Mouse (Mus musculus) MEL (cell line): Measurements from ENCODE around the gene Sbk2. TPM values are rescaled to one million over a fixed set of nuclear protein-coding genes. Genes with fewer than 3 reads are reported as not detected.

Source experiments
- DNase-seq: peaks from one replicate; pipeline ENCODE4 v3.0.0; 2011; ENCODE audit warnings: low read depth, low spot score
- H3K27ac ChIP-seq: 2 replicates; pipeline ENCODE4 v1.5.1; 2012; ENCODE audit warnings: low read depth, mild to moderate bottlenecking, control low read depth, low read length, moderate library complexity; ENCODE audit not compliant: control insufficient read depth
- H3K27me3 ChIP-seq, 2 experiments: fragments of 150-350 bp in 1 of 2; sonication (generic) in 1 of 2; 2 replicates each; pipeline ENCODE4 v1.6.1; 2012; ENCODE audit warnings: low read length in 2 of 2, mild to moderate bottlenecking in 2 of 2, improper control_type of control experiment in 1 of 2, moderate library complexity in 1 of 2; ENCODE audit not compliant: insufficient read depth in 2 of 2, control insufficient read depth in 1 of 2
- H3K36me3 ChIP-seq, 2 experiments: 2 replicates each; pipeline ENCODE4 v1.6.1; 2012 to 2014; ENCODE audit warnings: low read length in 2 of 2, improper control_type of control experiment in 1 of 2, inconsistent platforms in 1 of 2, mild to moderate bottlenecking in 1 of 2; ENCODE audit not compliant: insufficient read depth in 2 of 2, control insufficient read depth in 1 of 2
- H3K4me1 ChIP-seq, 2 experiments: fragments of 150-350 bp in 1 of 2; sonication (generic) in 1 of 2; 2 replicates each; pipeline ENCODE4 v1.6.1; 2012; ENCODE audit warnings: low read length in 2 of 2, improper control_type of control experiment in 1 of 2, mild to moderate bottlenecking in 1 of 2; ENCODE audit not compliant: insufficient read depth in 2 of 2, control insufficient read depth in 1 of 2
- H3K4me3 ChIP-seq, 2 experiments: fragments of 150-350 bp in 1 of 2; sonication (generic) in 1 of 2; 2 replicates each; pipeline ENCODE4 v1.5.1; 2012; ENCODE audit warnings: low read depth in 2 of 2, low read length in 2 of 2, mild to moderate bottlenecking in 2 of 2, moderate library complexity in 2 of 2, control low read depth in 1 of 2, improper control_type of control experiment in 1 of 2; ENCODE audit not compliant: control insufficient read depth in 1 of 2, insufficient read depth in 1 of 2
- H3K79me2 ChIP-seq: 2 replicates; pipeline ENCODE4 v1.6.1; 2012; ENCODE audit warnings: mild to moderate bottlenecking, low read length, moderate library complexity; ENCODE audit not compliant: control insufficient read depth, poor library complexity, insufficient read depth
- H3K9ac ChIP-seq: 2 replicates; pipeline ENCODE4 v1.6.1; 2012; ENCODE audit warnings: low read depth, mild to moderate bottlenecking, control low read depth, low read length, moderate library complexity; ENCODE audit not compliant: control insufficient read depth, poor library complexity, severe bottlenecking
- H3K9me3 ChIP-seq: fragments of 150-350 bp; sonication (generic); replicated peaks from 2 replicates; pipeline ENCODE4 v1.6.1; 2012; ENCODE audit warnings: mild to moderate bottlenecking, low read length, improper control_type of control experiment, moderate library complexity; ENCODE audit not compliant: insufficient read depth
- BHLHE40 ChIP-seq: IDR thresholded peaks from 2 replicates; pipeline ENCODE4 v1.6.1; 2012; ENCODE audit warnings: low read depth, mild to moderate bottlenecking, inconsistent platforms, low read length, improper control_type of control experiment, borderline replicate concordance
- CHD2 ChIP-seq: IDR thresholded peaks from 2 replicates; pipeline ENCODE4 v1.6.1; 2011; ENCODE audit warnings: low read length, improper control_type of control experiment
- CTCF ChIP-seq, 3 experiments: IDR thresholded peaks in 2 of 3; conservative IDR thresholded peaks in 1 of 3; 2 replicates each; pipeline ENCODE4 v1.5.1; 2011 to 2012; ENCODE audit warnings: low read length in 3 of 3, low read depth in 2 of 3, mild to moderate bottlenecking in 2 of 3, improper control_type of control experiment in 1 of 3, inconsistent platforms in 1 of 3, mixed read lengths in 1 of 3, moderate library complexity in 1 of 3; ENCODE audit not compliant: control insufficient read depth in 1 of 3, insufficient read depth in 1 of 3, poor library complexity in 1 of 3, severe bottlenecking in 1 of 3
- E2F4 ChIP-seq: IDR thresholded peaks from 2 replicates; pipeline ENCODE4 v1.6.1; 2011; ENCODE audit warnings: low read depth, low read length, improper control_type of control experiment, borderline replicate concordance
- ELF1 ChIP-seq: IDR thresholded peaks from 2 replicates; pipeline ENCODE4 v1.6.1; 2014; ENCODE audit warnings: low read depth, mild to moderate bottlenecking, inconsistent platforms, low read length, improper control_type of control experiment, moderate library complexity
- EP300 ChIP-seq, 2 experiments: IDR thresholded peaks; 2 replicates each; pipeline ENCODE4 v1.6.1; 2011; ENCODE audit warnings: improper control_type of control experiment in 2 of 2, low read length in 2 of 2, low read depth in 1 of 2, mild to moderate bottlenecking in 1 of 2
- GABPA ChIP-seq: IDR thresholded peaks from 2 replicates; pipeline ENCODE4 v1.6.1; 2012; ENCODE audit warnings: low read depth, mild to moderate bottlenecking, inconsistent platforms, low read length, improper control_type of control experiment, moderate library complexity
- GATA1 ChIP-seq: IDR thresholded peaks from 2 replicates; pipeline ENCODE4 v1.6.1; 2011; ENCODE audit warnings: low read depth, low read length, improper control_type of control experiment
- JUND ChIP-seq: IDR thresholded peaks from 2 replicates; pipeline ENCODE4 v1.6.1; 2011; ENCODE audit warnings: low read depth, mild to moderate bottlenecking, improper control_type of control experiment, low read length
- MAFK ChIP-seq: IDR thresholded peaks from 2 replicates; pipeline ENCODE4 v1.6.1; 2011; ENCODE audit warnings: low read depth, mild to moderate bottlenecking, low read length, improper control_type of control experiment, borderline replicate concordance
- MAX ChIP-seq: IDR thresholded peaks from 2 replicates; pipeline ENCODE4 v1.6.1; 2011; ENCODE audit warnings: low read length, improper control_type of control experiment
- MYC ChIP-seq: IDR thresholded peaks from 2 replicates; pipeline ENCODE4 v1.6.1; 2011; ENCODE audit warnings: low read depth, mild to moderate bottlenecking, low read length, improper control_type of control experiment, moderate library complexity
- NELFE ChIP-seq: IDR thresholded peaks from 2 replicates; pipeline ENCODE4 v1.6.1; 2011; ENCODE audit warnings: low read depth, low read length, improper control_type of control experiment
- POLR2AphosphoS5 ChIP-seq: IDR thresholded peaks from 2 replicates; pipeline ENCODE4 v1.6.1; 2012; ENCODE audit warnings: low read depth, borderline replicate concordance, mild to moderate bottlenecking, inconsistent platforms, low read length, moderate library complexity, mixed read lengths
- RAD21 ChIP-seq: IDR thresholded peaks from 2 replicates; pipeline ENCODE4 v1.6.1; 2011; ENCODE audit warnings: mild to moderate bottlenecking, low read depth, low read length, improper control_type of control experiment
- SIN3A ChIP-seq: IDR thresholded peaks from 2 replicates; pipeline ENCODE4 v1.6.1; 2012; ENCODE audit warnings: low read length, improper control_type of control experiment, inconsistent platforms
- SMC3 ChIP-seq: IDR thresholded peaks from 2 replicates; pipeline ENCODE4 v1.6.1; 2011; ENCODE audit warnings: low read depth, low read length, improper control_type of control experiment
- TAL1 ChIP-seq: IDR thresholded peaks from 2 replicates; pipeline ENCODE4 v1.6.1; 2012; ENCODE audit warnings: mild to moderate bottlenecking, inconsistent platforms, low read length, moderate library complexity, mixed read lengths
- TBP ChIP-seq: IDR thresholded peaks from 2 replicates; pipeline ENCODE4 v1.8.0; 2011; ENCODE audit warnings: low read depth, low read length, improper control_type of control experiment
- UBTF ChIP-seq: IDR thresholded peaks from 2 replicates; pipeline ENCODE4 v1.6.1; 2012; ENCODE audit warnings: low read depth, mild to moderate bottlenecking, inconsistent platforms, low read length, improper control_type of control experiment, moderate library complexity, borderline replicate concordance; ENCODE audit not compliant: insufficient read depth
- ZC3H11A ChIP-seq: IDR thresholded peaks from 2 replicates; pipeline ENCODE4 v1.6.1; 2012; ENCODE audit warnings: low read depth, mild to moderate bottlenecking, inconsistent platforms, low read length, improper control_type of control experiment
- ZKSCAN1 ChIP-seq: IDR thresholded peaks from 2 replicates; pipeline ENCODE4 v1.6.1; 2012; ENCODE audit warnings: low read depth, mild to moderate bottlenecking, inconsistent platforms, low read length, improper control_type of control experiment, moderate library complexity
- ZMIZ1 ChIP-seq: IDR thresholded peaks from 2 replicates; pipeline ENCODE4 v1.6.1; 2012; ENCODE audit warnings: low read depth, mild to moderate bottlenecking, inconsistent platforms, low read length, improper control_type of control experiment, moderate library complexity
- polyA plus RNA-seq, 2 experiments: library from polyadenylated mRNA; stranded (reverse) in 1 of 2; unstranded in 1 of 2; fragments of >175 nt in 1 of 2; fragments of >200 nt in 1 of 2; gene quantifications; 2 replicates each; pipeline versions ENCODE4 v1.2.1 to v1.2.4; 2012; ENCODE audit warnings: low replicate concordance in 2 of 2, low read depth in 1 of 2; ENCODE audit not compliant: insufficient read length in 2 of 2, insufficient read depth in 1 of 2, missing spikeins in 1 of 2
- total RNA-seq: library from RNA; depleted of rRNA; stranded (reverse); fragments of 300-350 nt; gene quantifications from 2 replicates; pipeline ENCODE4 v1.2.3, GENCODE M21; 2012

Sbk2 gene
- total and polyA plus RNA-seq, 3 experiments = not detected

DNA sequence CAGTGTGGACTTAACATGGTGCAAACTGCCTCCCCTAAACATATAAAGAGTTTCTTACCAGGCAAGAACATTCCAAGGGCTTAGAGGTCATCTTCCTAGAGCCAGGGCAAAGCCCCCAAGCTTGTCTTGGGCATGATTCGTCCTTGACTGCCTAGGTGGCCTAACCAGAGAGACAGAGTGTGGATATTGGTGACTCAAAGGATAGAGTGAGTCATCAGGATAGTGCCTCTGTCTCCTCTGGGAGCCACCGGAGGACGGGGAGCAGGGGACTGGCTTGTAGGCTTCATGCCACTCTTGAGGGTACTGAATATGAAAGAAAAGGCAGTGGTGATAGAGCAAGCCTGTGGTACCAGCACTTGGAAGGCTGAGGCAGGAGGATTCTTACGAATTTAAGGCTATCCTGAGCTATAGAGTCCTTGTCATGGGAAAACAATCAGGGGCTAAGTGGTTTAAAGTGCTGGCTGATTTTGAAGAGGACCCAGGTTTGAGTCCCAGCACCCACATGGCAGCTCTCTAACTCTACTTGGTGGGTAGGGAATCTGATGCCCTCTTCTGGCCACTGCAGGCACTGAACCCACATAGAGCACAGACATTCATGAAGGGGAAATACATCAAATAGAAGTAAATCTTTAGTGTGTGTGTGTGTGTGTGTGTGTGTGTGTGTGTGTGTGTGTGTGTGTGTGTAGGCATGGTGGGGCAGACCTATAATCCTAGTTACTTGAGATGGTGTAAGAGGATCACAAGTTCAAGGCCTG lies 29.9 kb downstream of the Sbk2 start:
- Histone ChIP-seq H3K4me1 (no peaks in the 10 kb centered on the region), H3K4me3 (no peak overlapping the region), H3K27ac (no peak overlapping the region), H3K79me2 (no peaks in the 10 kb centered on the region), H3K9me3 (no peaks in the 10 kb centered on the region), H3K9ac (no peak overlapping the region), H3K36me3 (no peaks in the 10 kb centered on the region), H3K27me3 (peaks cover 0 to 2% of the 10 kb centered on the region in 2 experiments; a peak in 3 of 4 replicates)
- peak; percentile 52 for DNase-seq
- peak; percentile 62 for TF ChIP-seq SMC3
- 0 out of 2 replicates have a peak, but pooled peaks have one; percentile 20 for TF ChIP-seq ZC3H11A
- peak; percentile 40 to 53 (median 48) for TF ChIP-seq CTCF (IDR thresholded peaks at IDR 0.05 in 2 of 3, conservative IDR thresholded peaks at IDR 0.05 in 1 of 3; ENCODE audit: control insufficient read depth in 1 of 3, insufficient read depth in 1 of 3, low read depth in 2 of 3, low read length in 3 of 3, poor library complexity in 1 of 3, severe bottlenecking in 1 of 3)
- TF ChIP-seq ELF1 = no peak
- TF ChIP-seq RAD21 = peak; percentile 31

DNA sequence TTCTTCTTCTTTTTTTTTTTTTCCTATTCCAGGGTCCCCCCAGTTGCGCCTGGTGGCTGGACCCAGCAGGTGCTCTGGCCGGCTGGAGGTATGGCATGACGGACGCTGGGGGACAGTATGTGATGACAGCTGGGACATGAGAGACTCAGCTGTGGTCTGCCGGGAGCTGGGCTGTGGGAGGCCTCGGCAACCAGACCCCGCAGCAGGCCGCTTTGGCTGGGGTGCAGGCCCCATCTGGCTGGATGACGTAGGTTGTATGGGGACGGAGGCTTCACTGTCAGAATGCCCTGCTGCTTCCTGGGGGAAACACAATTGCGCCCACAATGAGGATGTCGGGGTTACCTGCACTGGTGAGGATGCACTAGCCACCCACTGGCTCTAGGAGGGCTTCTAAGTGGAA lies 31.1 kb downstream of the Sbk2 start:
- no peak overlapping the region for H3K9ac ChIP-seq
- no peak for TF ChIP-seq ZMIZ1
- TF ChIP-seq BHLHE40 = no peak
- TF ChIP-seq ZKSCAN1 = no peak
- no peak for TF ChIP-seq ELF1
- TF ChIP-seq E2F4 = no peak
- TF ChIP-seq GABPA = no peak
- TF ChIP-seq TBP = no peak
- no peak for TF ChIP-seq MAX
- no peak for TF ChIP-seq MAFK
- no peak for TF ChIP-seq RAD21
- TF ChIP-seq, all 39 proteins: peak for 0
- H3K36me3 ChIP-seq = no peaks in the 10 kb centered on the region
- H3K79me2 ChIP-seq = no peaks in the 10 kb centered on the region
- no peaks in the 10 kb centered on the region for H3K9me3 ChIP-seq
- DNase-seq = no peak
- no peak overlapping the region for H3K4me3 ChIP-seq
- H3K27ac ChIP-seq = no peak overlapping the region
- H3K4me1 ChIP-seq = no peaks in the 10 kb centered on the region
- peaks cover 0 to 2% of the 10 kb centered on the region in 2 experiments; a peak in 3 of 4 replicates for H3K27me3 ChIP-seq

DNA sequence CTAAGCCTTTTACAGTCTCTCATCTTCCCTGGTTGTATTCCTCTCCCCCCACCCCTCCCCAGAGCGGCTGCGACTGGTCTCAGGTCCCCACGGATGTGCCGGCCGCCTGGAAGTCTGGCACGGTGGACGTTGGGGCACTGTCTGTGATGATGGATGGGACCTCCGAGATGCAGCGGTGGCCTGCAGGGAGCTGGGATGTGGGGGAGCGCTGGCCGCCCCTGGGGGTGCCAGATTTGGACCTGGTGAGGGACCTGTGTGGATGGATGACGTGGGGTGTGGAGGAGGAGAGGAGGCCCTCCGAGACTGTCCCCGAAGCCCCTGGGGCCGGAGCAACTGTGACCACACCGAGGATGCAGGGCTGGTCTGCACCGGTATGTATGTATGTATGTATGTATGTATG lies 35.9 kb downstream of the Sbk2 start:
- peaks cover 0 to 2% of the 10 kb centered on the region in 2 experiments; a peak in 3 of 4 replicates for H3K27me3 ChIP-seq

More for the DNA sequence above, 35.9 kb downstream of the Sbk2 start:
- DNase-seq = no peak
- Histone ChIP-seq H3K27ac (no peak overlapping the region), H3K4me1 (no peaks in the 10 kb centered on the region), H3K9me3 (no peaks in the 10 kb centered on the region), H3K9ac (no peak overlapping the region), H3K79me2 (no peaks in the 10 kb centered on the region), H3K36me3 (no peaks in the 10 kb centered on the region)
- TF ChIP-seq CHD2 (no peak), POLR2AphosphoS5 (no peak), JUND (no peak), GATA1 (no peak), EP300 (IDR thresholded peaks at IDR 0.05; ENCODE audit: low read depth in 1 of 2, low read length in 2 of 2) (no peak), MYC (no peak), SIN3A (no peak), TAL1 (no peak), NELFE (no peak), UBTF (no peak)
- TF ChIP-seq, all 39 proteins: peak for 0
- H3K4me3 ChIP-seq = no peak overlapping the region
